Mouse (Mus musculus) neural tube, embryonic 13.5 days (tissue): ENCODE data around the gene Kif9. TPM values are rescaled to one million over a fixed set of nuclear protein-coding genes. Genes with fewer than 3 reads are reported as not detected.

ENCODE experiments used
- ATAC-seq: fragments of 200-750 bp; cut with Nextera tagmentation; 2 replicates; pipeline ENCODE4 v1.8.0; 2017; ENCODE audit warnings: low read depth, mild to moderate bottlenecking, moderate TSS enrichment, moderate library complexity
- H3K27ac ChIP-seq: fragments of 300-500 bp; sonication (generic); replicated peaks from 2 replicates; pipeline ENCODE4 v1.5.1; 2015; ENCODE audit warnings: moderate library complexity, mild to moderate bottlenecking, inconsistent platforms
- H3K27me3 ChIP-seq: fragments of 300-500 bp; sonication (generic); 2 replicates; pipeline ENCODE4 v1.6.1; 2015; ENCODE audit warnings: mild to moderate bottlenecking, inconsistent platforms
- H3K36me3 ChIP-seq: fragments of 300-500 bp; sonication (generic); 2 replicates; pipeline ENCODE4 v1.6.1; 2015; ENCODE audit warnings: mild to moderate bottlenecking, inconsistent platforms
- H3K4me1 ChIP-seq: fragments of 300-500 bp; sonication (generic); replicated peaks from 2 replicates; pipeline ENCODE4 v1.6.1; 2015; ENCODE audit warnings: inconsistent platforms
- H3K4me2 ChIP-seq: fragments of 300-500 bp; sonication (generic); 2 replicates; pipeline ENCODE4 v1.6.1; 2015; ENCODE audit warnings: inconsistent platforms, mild to moderate bottlenecking, moderate library complexity
- H3K4me3 ChIP-seq: fragments of 300-500 bp; sonication (generic); 2 replicates; pipeline ENCODE4 v1.5.1; 2015; ENCODE audit warnings: mild to moderate bottlenecking, inconsistent platforms
- H3K9ac ChIP-seq: fragments of 300-500 bp; sonication (generic); 2 replicates; pipeline ENCODE4 v1.6.1; 2015; ENCODE audit warnings: moderate library complexity, mild to moderate bottlenecking, inconsistent platforms
- H3K9me3 ChIP-seq: fragments of 300-500 bp; sonication (generic); 2 replicates; pipeline ENCODE4 v1.6.1; 2016; ENCODE audit warnings: inconsistent platforms
- WGBS: fragments of 180-500 bp; shearing (Covaris S2); methylation state at CpG from one replicate; pipeline ENCODE4 v1.1.7; 2015; 5-methylcytosine and 5-hydroxymethylcytosine counted together
- polyA plus RNA-seq: library from polyadenylated mRNA; unstranded; fragments of >200 nt; fragmentation: Nextera tagmentation; extraction: Ambion mirVana; gene quantifications from 2 replicates; pipeline ENCODE4 v1.2.1, GENCODE M21; 2015

Gene Kif9
- polyA plus RNA-seq, 1 experiment from 2014 or later = 2.5 TPM

GRCm38 (mm10) chr9:110531151-110531791 lies 54.5 kb downstream of the Kif9 start:
- no peak for ATAC-seq
- 32% methylated on average over 6 of the region's 6 CpGs for WGBS
- peak overlapping the region; percentile 97 for H3K9ac ChIP-seq
- no peaks in the 10 kb centered on the region for H3K36me3 ChIP-seq
- no peaks in the 10 kb centered on the region for H3K27me3 ChIP-seq
- no peaks in the 10 kb centered on the region for H3K9me3 ChIP-seq
- peak overlapping the region; percentile 99; the same call in 1 of the 2 replicates for H3K27ac ChIP-seq
- peak overlapping the region; percentile 58 for H3K4me2 ChIP-seq
- peaks cover 39% of the 10 kb centered on the region for H3K4me1 ChIP-seq
- peak overlapping the region; percentile 94 for H3K4me3 ChIP-seq

GRCm38 (mm10) chr9:110531914-110532489 lies 55.2 kb downstream of the Kif9 start:
- Histone ChIP-seq H3K27ac (peak overlapping the region; percentile 99), H3K4me1 (peaks cover 39% of the 10 kb centered on the region), H3K27me3 (no peaks in the 10 kb centered on the region), H3K4me3 (peak overlapping the region; percentile 94), H3K36me3 (no peaks in the 10 kb centered on the region), H3K9me3 (no peaks in the 10 kb centered on the region), H3K4me2 (peak overlapping the region; percentile 58), H3K9ac (peak overlapping the region; percentile 97)
- under 1% methylated on average over 49 of the region's 53 CpGs for WGBS
- peak; percentile 100 for ATAC-seq

DNA sequence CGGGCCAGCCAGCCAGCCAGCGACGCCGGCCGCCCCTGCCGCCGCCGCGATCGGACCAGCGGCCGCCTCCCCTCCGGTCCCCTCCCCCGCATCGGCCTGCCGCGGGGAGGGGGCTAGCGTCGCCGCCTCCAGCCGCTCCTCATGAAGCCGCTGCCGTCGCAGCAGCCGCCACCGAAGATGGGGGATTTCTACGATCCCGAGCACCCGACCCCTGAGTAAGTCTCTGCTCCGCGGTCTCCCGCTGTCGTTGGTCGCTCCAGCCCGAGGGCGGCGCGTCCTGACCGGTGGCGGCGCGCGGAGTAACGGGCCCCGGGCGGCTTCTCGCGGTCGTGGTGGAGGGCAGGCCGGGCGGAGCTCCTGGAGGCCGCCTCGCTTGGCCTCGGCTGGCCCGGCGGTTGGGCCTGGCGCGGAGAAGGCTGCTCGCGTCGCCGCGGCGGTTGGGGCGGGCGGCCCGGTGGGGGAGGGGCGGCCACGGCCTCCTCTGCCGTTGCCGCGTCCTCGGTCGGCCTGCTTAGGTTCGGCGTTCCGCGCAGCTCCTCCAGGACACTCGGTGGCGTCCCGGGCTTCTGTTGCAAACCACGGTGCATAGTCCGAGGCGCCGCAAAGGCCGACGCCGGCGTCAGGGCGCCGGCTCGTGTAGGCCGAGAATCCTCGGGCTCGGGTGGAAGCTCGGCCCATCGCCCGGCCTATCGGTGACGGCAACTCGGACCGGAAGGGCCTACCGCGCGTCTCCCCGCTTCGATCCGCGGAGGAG lies 56.0 kb downstream of the Kif9 start, which contains the start of gene Setd2:
TSS of gene Setd2 (plus strand) at position 60 of the 754 bp plus-strand sequence.
- no peaks in the 10 kb centered on the region for H3K27me3 ChIP-seq
- peak within 1 kb of the TSS; percentile 90 for H3K4me2 ChIP-seq
- peak; percentile 72 for ATAC-seq
- peak within 1 kb of the TSS; percentile 97 for H3K9ac ChIP-seq
- H3K4me3 ChIP-seq = peak within 1 kb of the TSS; percentile 94
- peak within 1 kb of the TSS; percentile 99 for H3K27ac ChIP-seq
- H3K36me3 ChIP-seq = no peaks in the 10 kb centered on the region
- H3K9me3 ChIP-seq = no peaks in the 10 kb centered on the region
- H3K4me1 ChIP-seq = peaks cover 39% of the 10 kb centered on the region
- under 1% methylated on average over 76 of the region's 109 CpGs for WGBS

- H3K9me3 ChIP-seq = no peaks in the 10 kb centered on the region
- ATAC-seq = no peak
- no peaks in the 10 kb centered on the region for H3K27me3 ChIP-seq
- WGBS = 50% methylated on average over 5 of the region's 5 CpGs
- H3K4me1 ChIP-seq = peaks cover 39% of the 10 kb centered on the region
- peak overlapping the region; percentile 97 for H3K9ac ChIP-seq
- H3K36me3 ChIP-seq = no peaks in the 10 kb centered on the region
- H3K27ac ChIP-seq = no peak overlapping the region
- H3K4me2 ChIP-seq = peak overlapping the region; percentile 90
- peak overlapping the region; percentile 94 for H3K4me3 ChIP-seq
Observed at GRCm38 (mm10) chr9:110533645-110534044, 56.9 kb downstream of the Kif9 start.

DNA sequence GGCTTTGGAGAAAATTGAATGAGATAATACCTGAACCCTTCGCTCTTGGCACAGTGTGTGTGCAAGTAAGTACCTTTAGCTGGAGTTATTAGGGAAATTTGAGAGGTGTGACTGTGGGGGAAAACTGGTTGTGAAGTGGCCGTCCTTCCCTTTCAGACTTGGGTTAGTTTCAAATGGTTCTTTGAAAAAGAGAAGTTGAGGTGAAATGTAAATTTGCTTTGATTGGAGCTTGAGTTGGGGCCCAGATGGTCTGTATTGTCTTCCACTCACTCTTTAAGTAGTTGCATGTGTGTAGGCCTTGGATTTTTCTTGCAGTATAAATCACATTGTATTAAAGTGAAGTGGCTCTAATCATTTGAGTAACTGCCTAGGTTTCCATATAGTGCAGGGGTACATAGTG lies 58.4 kb downstream of the Kif9 start:
- no peak overlapping the region for H3K27ac ChIP-seq
- H3K9me3 ChIP-seq = no peaks in the 10 kb centered on the region
- WGBS = 74% methylated on average over 2 of the region's 2 CpGs
- no peaks in the 10 kb centered on the region for H3K36me3 ChIP-seq
- no peak overlapping the region for H3K9ac ChIP-seq
- ATAC-seq = no peak
- H3K4me1 ChIP-seq = peaks cover 39% of the 10 kb centered on the region
- no peaks in the 10 kb centered on the region for H3K27me3 ChIP-seq
- H3K4me3 ChIP-seq = no peak overlapping the region
- peak overlapping the region; percentile 90 for H3K4me2 ChIP-seq

GRCm38 (mm10) chr9:110536636-110537035 lies 59.9 kb downstream of the Kif9 start:
- Histone ChIP-seq H3K9me3 (no peaks in the 10 kb centered on the region), H3K9ac (no peak overlapping the region), H3K27me3 (no peaks in the 10 kb centered on the region), H3K4me1 (peaks cover 29% of the 10 kb centered on the region), H3K27ac (no peak overlapping the region), H3K4me2 (no peak overlapping the region), H3K4me3 (no peak overlapping the region), H3K36me3 (no peaks in the 10 kb centered on the region)
- WGBS = 93% methylated on average over 2 of the region's 2 CpGs
- no peak for ATAC-seq

- no peak overlapping the region for H3K9ac ChIP-seq
- H3K9me3 ChIP-seq = no peaks in the 10 kb centered on the region
- no peak overlapping the region for H3K4me2 ChIP-seq
- H3K4me1 ChIP-seq = peaks cover 28% of the 10 kb centered on the region
- H3K4me3 ChIP-seq = no peak overlapping the region
- no peaks in the 10 kb centered on the region for H3K36me3 ChIP-seq
- no peak overlapping the region for H3K27ac ChIP-seq
- no peak for ATAC-seq
- H3K27me3 ChIP-seq = no peaks in the 10 kb centered on the region
Observed at GRCm38 (mm10) chr9:110538511-110538910, 61.8 kb downstream of the Kif9 start.

- Histone ChIP-seq H3K4me1 (0 out of 2 replicates have a peak, but pooled peaks cover 4% of the 10 kb centered on the region), H3K27ac (no peak overlapping the region), H3K9me3 (no peaks in the 10 kb centered on the region), H3K4me3 (no peak overlapping the region), H3K4me2 (no peak overlapping the region), H3K27me3 (no peaks in the 10 kb centered on the region), H3K36me3 (0 out of 2 replicates have a peak, but pooled peaks cover under 1% of the 10 kb centered on the region), H3K9ac (no peak overlapping the region)
- no peak for ATAC-seq
- 89% methylated on average over 4 of the region's 4 CpGs for WGBS
Observed at GRCm38 (mm10) chr9:110541988-110542387, 65.2 kb downstream of the Kif9 start.

- H3K27ac ChIP-seq = no peak overlapping the region
- peaks cover 59% of the 10 kb centered on the region for H3K36me3 ChIP-seq
- ATAC-seq = no peak
- H3K27me3 ChIP-seq = no peaks in the 10 kb centered on the region
- no peak overlapping the region for H3K4me3 ChIP-seq
- 0 out of 2 replicates have a peak, but pooled peaks cover 4% of the 10 kb centered on the region for H3K4me1 ChIP-seq
- H3K4me2 ChIP-seq = no peak overlapping the region
- no peak overlapping the region for H3K9ac ChIP-seq
- no peaks in the 10 kb centered on the region for H3K9me3 ChIP-seq
- 97% methylated on average over 19 of the region's 19 CpGs for WGBS
Observed at GRCm38 (mm10) chr9:110548261-110548660, 71.5 kb downstream of the Kif9 start.

GRCm38 (mm10) chr9:110568309-110568708 lies 91.6 kb downstream of the Kif9 start:
- Histone ChIP-seq H3K4me3 (no peak overlapping the region), H3K9ac (no peak overlapping the region), H3K4me2 (no peak overlapping the region), H3K9me3 (no peaks in the 10 kb centered on the region), H3K4me1 (no peaks in the 10 kb centered on the region), H3K36me3 (peaks cover 84% of the 10 kb centered on the region), H3K27me3 (no peaks in the 10 kb centered on the region), H3K27ac (no peak overlapping the region)
- ATAC-seq = no peak
